Mouse (Mus musculus) liver, adult (tissue): ENCODE data around the gene Fgd6.

Experiments
- GATA4 ChIP-seq: IDR thresholded peaks from 2 replicates; pipeline ENCODE4 v1.6.1; 2014; ENCODE audit warnings: mild to moderate bottlenecking, low read length; ENCODE audit not compliant: insufficient replicate concordance

Gene Fgd6

GRCm38 (mm10) chr10:94110834-94111754, 75.3 kb downstream of the Fgd6 start:
- no peak for TF ChIP-seq GATA4

GRCm38 (mm10) chr10:94112207-94112606, 76.4 kb downstream of the Fgd6 start:
- no peak for TF ChIP-seq GATA4

GRCm38 (mm10) chr10:94115893-94116599, 80.2 kb downstream of the Fgd6 start:
- peak; percentile 66; the same call in 1 of the 2 replicates for TF ChIP-seq GATA4

- no peak for TF ChIP-seq GATA4
Observed at GRCm38 (mm10) chr10:94116781-94117340, 81.1 kb downstream of the Fgd6 start.

DNA sequence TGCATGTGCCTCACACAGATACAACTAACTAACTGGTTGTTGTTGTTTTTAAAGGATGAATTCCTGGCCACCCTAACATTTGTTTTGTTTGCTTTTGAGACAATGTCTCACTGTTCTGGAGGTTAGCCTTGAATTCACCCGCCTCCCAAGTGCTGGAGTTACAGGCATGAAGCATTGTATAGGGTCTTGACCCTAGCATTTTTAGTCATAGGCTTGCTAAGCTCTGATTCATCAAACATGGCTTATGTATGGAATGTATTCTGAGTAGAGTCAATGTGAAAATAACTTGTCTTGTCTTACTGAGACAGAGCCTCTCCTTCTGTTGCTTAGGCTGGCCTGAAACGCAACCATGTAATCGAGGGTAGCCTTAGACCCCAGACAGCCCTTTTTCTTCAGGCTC, 82.1 kb downstream of the Fgd6 start:
- TF ChIP-seq GATA4 = no peak

GRCm38 (mm10) chr10:94118993-94119392, 83.2 kb downstream of the Fgd6 start:
- TF ChIP-seq GATA4 = peak; percentile 87

DNA sequence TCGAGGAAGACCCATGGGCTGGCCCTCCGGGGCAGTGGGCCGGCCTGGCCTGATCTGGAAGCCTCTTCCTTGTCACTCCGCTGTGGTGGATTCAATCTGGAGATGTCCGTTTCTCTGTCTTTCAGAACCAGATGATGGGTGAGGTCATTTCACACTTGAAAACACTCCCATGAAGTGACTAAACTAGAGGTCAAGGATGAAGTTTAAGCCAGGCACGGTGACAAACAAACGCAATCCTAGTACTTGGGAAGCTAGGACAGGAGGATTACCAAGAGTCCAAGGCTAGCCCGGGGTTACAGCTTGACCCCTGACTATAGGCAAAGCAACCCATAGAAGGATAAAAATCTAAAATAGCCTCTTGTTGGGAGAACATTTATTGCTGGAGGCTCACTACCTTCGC, 84.9 kb downstream of the Fgd6 start:
- TF ChIP-seq GATA4 = no peak

- no peak for TF ChIP-seq GATA4
Observed at GRCm38 (mm10) chr10:94122595-94122994, 86.8 kb downstream of the Fgd6 start.

GRCm38 (mm10) chr10:94123581-94123980, 87.8 kb downstream of the Fgd6 start:
- no peak for TF ChIP-seq GATA4

GRCm38 (mm10) chr10:94124376-94124775, 88.6 kb downstream of the Fgd6 start:
- no peak for TF ChIP-seq GATA4

DNA sequence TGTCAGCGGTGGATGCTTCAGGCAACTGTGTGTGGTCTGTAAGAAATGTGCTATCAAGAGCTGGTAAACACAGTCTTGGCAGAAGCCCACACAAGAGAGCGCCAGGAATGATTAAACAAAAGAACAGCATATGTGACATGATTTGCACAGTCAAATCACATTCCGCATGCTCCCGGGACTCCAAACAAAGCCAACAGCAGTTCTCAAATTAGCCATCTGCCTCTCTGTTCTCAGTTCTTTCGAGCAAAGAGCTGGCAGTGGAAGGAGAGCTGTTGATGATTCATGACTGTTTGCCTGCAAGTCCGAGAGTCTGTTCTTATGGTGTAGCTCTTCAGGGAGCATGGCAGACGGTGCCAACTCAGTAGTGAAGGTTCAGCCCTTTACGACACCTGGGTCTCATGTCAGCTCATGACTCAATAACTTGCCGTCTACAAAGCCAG, 93.9 kb downstream of the Fgd6 start:
- TF ChIP-seq GATA4 = no peak

- no peak for TF ChIP-seq GATA4
Observed at GRCm38 (mm10) chr10:94133081-94133480, 97.3 kb downstream of the Fgd6 start.

GRCm38 (mm10) chr10:94133674-94134073, 97.9 kb downstream of the Fgd6 start:
- TF ChIP-seq GATA4 = no peak

DNA sequence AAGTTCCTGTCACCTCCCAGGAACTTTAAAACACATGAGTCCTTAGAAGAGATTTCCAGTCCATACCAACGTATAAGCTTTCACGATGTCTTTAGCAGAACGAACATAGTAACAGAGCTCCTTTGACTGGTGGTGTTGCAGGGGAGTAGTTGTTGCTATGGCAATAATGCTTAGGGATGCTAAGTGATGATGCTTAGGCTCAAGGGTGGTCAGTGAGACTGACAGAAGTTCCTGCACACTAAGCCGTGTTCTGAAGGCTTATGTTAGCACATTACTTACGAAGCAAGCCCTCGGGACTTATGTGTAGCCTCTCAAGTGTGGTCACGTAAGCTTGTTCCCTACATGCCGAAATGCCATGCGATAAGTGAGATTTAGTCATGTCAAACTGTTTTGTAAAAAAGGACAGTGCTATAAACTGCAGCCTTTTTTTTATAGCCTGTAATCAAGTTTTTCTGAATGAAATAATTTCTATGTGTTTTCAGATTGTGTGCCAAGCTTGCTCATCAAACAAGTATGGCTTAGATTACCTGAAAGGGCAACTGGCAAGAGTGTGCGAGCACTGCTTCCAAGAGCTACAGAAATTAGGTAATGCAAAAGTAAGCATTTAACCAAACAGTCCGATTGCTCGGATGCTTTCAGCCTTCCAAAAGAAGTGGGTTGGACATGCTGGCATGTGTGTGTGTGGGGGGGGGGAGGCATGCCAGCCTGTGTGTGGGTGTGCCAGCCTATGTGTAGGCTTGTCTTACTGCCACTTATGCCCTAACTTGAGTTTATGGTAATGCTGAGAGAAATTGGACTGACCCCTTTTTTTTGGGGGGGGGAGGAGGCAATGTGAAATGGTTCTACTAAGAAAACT, 99.0 kb downstream of the Fgd6 start:
- TF ChIP-seq GATA4 = no peak
